Mouse (Mus musculus) spleen, embryonic (tissue): Measurements from ENCODE around the gene Pla2g4e.
"Not testable (repeated sequence)": the region's sequence is repeated elsewhere in the genome, so short reads cannot be mapped to it uniquely, and the experiment has no call there.

Experiments
- CTCF ChIA-PET: fragments of 350-600 bp; sonication (Branson Sonifier 250); formaldehyde crosslinking; loops from one replicate; lab custom pipeline; 2022; lab: Charles Lee

Gene Pla2g4e

DNA sequence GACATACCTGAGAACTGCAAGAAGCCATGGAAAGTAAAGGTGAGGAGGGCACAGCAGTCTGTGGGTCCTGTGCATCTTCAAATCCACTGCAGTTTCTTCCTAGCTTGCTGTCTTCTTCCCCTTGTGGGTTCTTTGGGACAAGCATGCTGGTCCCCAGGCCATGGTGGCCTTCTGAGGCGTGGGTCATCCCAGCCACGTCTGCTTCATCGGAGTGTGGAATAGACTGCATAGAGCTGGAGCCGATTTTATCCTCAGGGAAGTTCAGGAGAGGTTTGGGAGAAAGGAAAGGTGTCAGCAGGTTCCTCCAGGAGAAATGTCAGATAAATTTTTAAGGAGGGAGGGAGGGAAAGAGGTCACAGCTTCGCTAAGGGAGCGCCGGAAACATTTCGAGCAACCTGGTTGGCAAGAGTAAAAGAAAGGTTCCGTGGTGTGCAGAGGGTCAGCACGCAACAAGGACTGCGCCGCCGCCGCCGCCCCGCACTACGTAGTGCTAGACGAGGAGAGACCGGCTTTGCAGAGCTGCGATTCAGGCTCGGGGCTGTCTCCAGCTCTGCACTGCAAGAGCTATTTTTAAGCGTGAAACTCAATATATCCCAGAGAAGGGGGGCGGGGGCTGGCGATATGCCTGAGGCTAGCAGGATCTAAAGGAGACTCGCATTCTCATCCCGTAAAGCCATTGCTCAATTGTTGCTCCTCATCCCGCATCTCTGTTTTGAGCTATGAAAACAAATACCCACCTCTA, at the start of gene Pla2g4e:
Pla2g4e (minus strand) TSS at position 657 of the 742 bp plus-strand sequence.
- CTCF ChIA-PET = no interaction called here

DNA sequence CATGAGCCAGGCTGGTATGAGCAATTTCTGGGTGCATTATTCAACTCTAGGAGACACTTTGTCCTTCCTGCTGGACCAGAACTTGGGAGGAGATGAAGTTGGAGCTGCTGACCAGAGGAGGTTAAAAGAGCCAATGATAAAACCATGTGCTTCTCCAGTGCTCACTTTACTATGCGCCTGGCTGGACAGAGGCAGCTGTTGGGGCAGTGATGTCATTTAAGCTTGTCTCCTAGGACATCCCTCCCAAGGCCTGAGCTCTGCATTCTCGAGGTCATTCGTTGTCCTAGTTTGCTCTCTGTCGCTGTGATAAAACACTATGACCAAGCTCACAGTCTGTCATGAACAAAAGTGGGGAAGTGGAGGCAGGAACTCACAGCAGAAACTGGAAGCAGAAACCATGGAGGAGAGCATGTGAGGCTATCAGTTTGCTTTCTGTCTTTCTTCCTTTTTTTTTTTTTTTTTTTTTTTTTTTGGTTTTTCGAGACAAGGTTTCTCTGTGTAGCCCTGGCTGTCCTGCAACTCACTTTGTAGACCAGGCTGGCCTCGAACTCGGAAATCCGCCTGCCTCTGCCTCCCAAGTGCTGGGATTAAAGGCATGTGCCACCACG, 46.4 kb upstream of the Pla2g4e start:
- CTCF ChIA-PET = no interaction called here

DNA sequence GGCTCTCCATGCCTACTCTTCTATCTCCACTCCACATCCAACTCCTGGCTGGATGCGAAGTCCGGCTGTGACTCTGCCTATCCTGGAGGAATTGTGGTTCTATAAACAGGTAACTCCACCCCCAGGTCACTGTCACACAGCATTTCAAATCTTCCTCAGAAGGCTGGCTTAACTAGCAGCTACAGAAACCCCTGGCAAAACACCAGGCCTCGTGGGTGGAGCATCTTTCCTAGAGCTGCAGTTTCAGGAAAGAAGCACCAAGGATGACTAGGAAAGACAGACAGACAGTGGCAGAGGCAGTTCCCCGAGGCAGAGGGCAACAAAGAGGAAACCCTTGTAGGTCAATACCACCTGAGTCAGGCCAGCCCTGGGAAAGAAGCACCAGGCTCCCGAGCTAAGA, 43.9 kb upstream of the Pla2g4e start, which contains the start of gene Pla2g4d:
Pla2g4d (minus strand) TSS at position 203 of the 400 bp plus-strand sequence.
- CTCF ChIA-PET = no interaction called here

DNA sequence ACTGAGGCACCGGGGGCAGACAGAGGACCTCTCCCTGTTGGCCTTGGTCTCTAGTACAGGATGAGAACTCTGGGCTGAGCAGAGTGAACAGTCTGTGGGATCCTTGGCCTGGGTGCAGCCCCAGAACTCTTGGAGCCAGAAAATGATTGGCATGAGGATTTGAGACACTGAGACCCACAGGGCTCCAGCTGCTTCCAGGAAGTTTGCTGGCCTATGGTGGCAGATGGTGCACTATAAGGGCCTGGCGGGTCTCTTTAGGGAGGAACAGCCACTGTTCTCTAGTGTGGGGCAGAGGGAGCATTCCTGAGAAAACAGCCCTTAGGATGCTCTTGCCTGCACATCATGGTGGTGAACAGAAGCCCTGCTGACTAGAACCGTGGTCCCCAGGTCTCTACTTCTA, 43.3 kb upstream of the Pla2g4e start:
- CTCF ChIA-PET = no interaction called here

DNA sequence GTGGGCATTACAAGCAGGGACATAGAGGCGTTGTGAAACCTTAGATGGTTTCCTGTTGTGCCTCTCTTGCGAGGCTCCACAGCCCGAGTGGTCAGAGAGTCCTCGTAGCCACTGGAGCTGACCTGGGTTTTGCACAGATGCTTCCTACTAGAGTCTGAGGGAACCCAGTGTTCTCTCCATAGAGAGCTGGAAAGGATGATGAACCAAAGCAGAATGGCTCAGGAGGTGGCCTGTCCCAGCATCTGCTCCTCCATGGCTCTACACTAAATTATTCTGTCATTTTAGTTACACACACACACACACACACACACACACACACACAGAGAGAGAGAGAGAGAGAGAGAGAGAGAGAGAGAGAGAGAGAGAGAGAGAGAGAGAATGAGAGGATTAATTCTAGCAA, 40.5 kb upstream of the Pla2g4e start:
- CTCF ChIA-PET = no interaction called here

DNA sequence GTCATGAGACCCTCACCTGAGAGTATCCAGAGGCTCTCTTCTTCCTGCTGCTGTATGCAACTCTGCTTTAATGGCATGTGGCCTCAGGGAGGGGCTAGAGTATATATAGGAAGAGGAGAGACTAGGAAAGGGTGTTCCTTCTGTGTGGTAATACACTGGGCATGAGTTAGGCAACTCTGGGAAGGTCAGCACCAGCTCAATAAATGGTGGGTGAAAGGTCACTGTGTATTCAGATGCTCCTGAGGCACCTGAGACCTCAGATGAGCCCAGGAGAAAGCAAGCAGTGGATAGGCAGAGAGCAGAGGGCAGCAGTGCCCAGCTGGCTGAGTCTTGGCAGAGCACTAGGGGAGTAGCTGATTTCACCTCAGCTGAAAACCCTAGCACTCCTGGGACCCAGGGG, 39.6 kb upstream of the Pla2g4e start:
- CTCF ChIA-PET = no interaction called here

DNA sequence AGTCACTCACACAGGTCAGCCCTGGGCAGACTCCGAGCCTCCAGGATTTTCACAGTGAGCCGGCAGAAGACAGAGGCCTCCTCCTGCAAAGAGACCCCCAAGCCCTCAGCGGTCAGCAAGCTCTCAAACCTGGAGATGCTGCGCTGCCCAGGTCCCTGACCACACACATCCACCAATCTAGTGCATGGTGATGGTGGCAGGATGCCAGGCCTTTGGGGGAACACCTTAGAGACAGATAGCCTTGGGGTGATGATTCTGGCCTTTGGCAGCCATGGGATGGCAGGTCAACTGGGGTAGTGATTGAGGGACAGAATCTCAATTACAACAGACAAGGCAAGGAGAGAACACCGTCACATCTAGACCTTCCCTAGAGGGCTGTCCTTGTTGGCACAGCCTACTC, 39.0 kb upstream of the Pla2g4e start:
- CTCF ChIA-PET = no interaction called here

DNA sequence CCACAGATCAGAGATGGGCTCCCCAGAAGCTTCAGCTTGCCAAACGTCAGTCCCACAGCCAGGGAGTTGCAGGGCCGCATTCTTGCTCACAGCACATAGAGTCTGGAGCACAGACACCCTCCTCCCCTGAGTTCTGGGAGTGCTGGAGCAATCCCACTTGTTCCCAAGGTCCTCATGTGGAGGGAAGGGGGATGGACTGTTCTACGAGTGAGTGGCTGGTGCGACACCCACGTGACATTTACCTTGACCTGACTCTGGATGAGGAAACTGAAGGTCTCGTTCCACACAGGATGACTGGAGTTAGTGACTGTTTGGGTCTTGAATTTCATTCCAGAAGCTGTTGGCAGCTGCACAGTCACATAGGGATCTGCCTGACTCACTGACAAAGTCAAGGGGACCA, 38.4 kb upstream of the Pla2g4e start:
- CTCF ChIA-PET = no interaction called here

DNA sequence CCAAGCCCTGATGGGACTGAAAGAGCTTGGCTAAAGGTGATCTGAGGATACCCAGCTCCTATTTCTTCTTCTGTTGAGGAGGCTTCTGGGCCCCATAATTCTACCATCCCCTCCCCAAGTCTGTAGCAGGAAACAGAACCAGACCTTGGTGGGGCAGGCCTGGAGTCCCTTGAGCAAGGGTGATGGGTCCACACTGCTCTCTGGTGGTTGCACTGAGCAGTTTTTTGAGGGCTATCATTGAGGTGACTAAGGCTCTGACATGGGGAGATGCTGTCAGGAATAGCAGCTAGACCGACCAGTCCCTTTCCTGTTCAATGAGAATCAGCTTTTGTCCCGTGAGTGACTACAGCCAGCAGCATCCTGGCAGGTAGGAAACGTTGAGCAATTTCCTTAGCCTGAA, 36.1 kb upstream of the Pla2g4e start:
- CTCF ChIA-PET = no interaction called here

DNA sequence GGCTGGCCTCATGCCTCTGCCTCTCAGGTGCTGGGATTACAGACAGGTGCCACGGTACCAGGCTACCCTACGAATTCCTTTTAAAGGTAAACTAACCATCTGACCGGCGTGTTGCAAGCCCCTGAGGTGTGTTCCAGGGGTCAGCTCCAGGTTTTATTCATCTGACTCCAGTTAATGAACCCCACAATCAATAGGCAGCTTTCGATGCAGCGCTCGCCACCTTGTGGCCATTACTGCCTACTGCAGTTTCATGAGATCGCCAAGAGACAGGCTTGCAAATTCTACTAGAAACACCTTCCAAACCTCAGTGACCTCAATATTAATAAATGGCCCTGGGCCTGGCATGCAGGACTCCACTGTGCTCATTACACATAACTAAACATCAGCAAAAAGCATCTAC, 34.8 kb upstream of the Pla2g4e start:
- CTCF ChIA-PET = no interaction called here

DNA sequence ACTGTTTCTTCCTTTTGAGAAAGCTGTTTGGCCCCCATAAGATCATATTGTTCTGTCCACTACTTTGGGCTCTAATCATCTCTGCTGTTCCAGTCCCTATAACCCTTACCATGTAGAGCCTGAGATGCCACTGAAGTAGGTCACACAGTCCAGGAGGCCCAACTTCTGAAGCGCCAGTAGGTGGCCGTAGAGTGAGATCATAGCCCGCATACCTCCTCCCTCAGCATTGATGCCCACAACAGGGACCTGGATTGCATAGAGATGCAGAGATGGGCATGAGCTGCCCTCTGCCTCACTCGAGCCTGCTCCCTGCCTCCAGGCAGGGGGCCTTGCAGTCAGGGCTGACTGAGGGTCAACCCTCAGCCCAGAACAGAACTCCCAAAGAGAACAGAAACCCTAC, 31.8 kb upstream of the Pla2g4e start:
- CTCF ChIA-PET = no interaction called here

DNA sequence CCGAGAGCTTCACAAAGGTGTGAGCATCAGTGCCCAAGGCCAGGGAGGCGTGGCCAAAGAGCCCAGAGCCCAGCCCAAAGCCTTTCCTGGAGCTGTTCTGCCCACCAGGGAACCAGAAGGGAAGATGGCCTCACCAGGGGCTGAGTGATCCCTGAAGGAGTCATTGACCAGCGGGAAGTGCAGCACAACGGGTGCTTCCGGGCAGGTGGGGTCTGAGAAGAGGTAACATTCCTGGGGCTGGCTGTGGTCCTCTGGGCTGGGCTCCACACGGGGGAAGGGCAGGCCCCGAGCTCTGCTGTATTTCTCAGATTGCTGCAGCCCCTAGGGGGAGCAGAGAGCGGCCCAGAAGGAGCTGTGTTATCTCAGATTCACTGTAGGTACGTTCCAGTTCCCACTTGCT, 23.5 kb upstream of the Pla2g4e start:
- CTCF ChIA-PET = no interaction called here

DNA sequence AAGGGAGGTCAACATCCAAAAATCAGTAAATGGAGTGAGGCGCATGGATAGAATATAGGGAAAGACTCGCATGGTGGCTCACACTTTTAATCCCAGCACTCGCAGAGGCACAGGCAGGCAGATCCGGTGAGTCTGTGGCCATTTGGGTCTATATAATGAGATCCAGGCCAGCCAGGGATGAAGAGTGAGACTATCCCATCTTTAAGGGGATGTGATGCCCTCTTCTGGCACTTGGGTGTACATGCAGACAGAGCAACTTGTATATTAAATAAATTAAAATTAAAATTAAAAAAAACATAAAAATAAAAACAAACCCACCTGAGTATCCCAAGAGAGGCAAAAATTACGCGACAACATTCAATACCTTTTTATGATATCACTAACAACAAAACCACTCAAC, 20.4 kb upstream of the Pla2g4e start:
- CTCF ChIA-PET = no interaction called here

DNA sequence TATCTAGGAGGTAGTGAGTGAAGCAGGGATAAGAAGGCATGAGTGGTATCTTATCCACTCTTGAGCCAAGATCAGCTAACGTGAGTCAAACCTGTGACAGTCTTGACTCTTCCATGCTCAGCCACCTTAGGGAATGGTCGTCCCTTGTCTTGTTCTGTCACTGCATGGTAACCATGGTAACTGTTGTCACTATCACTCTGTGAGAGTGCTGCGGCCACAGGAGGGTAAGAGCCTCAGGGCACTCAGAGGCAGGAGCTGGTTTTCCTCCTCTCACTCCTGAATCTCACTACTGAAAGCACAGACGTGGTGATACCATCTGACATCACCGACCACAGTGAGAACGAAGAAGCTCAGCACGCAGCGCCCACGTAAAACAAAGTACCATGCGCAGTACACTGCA, 19.7 kb upstream of the Pla2g4e start:
- CTCF ChIA-PET = no interaction called here

DNA sequence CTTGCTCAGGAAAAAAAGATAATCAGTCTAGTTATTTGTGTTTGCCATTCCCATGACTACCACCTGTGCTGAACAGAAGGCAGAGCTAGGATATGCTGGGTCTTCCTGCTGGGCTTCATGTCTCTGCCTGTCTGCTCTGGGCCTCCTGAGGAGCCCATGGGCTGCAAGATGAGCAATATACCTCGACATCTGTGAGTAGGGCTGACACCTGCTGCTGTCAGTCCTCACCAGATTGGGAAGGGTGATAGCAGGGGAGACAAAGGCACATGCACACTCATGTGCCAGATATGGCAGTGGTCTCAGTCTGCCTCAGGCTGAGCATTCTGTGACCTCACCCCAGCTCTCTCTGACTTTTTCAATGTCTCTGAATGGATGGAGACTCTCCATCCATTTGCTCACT, 17.7 kb upstream of the Pla2g4e start:
- CTCF ChIA-PET = no interaction called here

DNA sequence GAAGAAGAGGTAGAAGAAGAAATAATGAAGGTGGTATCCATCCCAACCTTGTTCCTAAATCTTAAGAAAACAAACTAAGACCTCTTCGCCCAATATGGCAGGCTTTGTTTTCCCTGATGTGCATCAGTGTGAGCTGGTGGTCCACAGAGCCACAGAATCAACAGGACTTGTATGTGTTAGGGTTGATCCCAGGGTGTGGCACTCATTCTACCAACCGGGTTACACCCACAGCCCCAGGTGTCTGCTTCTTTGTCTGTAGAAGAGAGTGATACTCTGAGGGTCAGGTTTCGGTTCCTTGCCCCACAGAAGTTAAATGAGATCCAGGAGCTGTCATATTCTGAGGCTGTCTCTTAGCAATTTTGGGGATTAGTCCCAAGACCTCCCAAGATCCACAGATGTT, 16.2 kb upstream of the Pla2g4e start:
- CTCF ChIA-PET = no interaction called here

DNA sequence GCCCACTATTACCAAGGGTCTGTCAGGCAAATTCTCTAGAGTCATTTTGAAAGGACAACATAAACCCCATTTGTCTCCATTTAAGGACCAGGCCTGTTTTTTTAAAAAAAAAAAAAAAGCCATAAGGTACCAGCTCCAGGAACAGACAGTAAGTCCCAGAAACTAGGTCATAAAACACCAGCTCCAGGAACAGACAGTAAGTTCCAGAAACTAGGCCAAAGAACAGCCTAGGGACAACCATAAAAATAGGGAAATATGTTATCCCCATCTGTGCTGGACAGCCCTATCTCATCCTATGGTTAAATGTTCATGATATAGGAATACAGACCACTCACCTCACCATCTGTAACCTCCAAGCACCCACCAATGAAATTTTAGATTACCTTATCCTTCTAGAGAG, 11.1 kb upstream of the Pla2g4e start:
- CTCF ChIA-PET = no interaction called here

DNA sequence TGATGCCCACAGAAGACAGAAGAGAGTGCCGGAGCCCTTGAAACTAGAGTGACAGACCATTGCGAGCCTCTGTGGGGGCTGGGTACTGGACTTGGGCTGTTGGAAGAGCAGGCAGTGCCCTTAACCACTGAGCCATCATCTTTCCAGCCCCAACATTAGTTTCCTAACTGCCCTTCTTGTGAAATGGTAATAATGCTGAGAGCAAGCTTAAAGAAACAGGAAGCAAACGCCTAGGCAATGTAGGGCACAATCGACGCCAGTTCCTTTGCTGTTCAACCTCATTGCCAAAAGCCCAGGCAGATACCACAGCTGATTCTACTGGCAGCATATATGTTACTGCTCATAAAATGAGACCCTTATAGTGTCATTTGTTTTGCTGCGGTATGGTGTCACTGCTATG, 7.5 kb upstream of the Pla2g4e start:
- CTCF ChIA-PET = no interaction called here

DNA sequence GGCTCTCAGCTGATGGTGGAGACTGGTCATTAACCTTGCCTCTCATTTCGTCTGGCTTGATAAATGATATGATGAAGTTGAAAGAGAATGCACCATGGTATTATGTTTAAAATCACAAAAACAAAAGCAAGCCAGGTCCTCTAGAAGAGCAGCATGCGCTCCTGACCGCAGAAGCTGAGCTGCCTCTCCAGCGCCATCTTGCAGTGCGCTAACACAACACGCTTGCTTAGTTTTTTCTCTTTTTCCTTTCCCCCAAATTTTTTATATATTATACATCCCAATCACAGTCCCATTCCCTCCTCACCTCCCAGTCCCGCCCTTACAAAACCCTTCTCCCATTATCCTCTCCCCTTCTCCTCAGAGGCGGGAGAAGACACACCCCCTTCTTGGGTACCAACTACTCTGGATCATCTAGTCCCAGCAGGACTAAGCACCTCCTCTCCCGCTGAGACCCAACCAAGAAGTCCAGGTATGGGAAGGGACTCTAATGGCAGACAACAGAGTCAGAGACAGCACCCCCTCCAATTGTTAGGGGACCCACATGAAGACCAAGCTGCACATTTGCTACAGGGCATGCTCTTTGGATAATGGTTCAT, 384 bp upstream of the Pla2g4e start:
- CTCF ChIA-PET = no interaction called here

DNA sequence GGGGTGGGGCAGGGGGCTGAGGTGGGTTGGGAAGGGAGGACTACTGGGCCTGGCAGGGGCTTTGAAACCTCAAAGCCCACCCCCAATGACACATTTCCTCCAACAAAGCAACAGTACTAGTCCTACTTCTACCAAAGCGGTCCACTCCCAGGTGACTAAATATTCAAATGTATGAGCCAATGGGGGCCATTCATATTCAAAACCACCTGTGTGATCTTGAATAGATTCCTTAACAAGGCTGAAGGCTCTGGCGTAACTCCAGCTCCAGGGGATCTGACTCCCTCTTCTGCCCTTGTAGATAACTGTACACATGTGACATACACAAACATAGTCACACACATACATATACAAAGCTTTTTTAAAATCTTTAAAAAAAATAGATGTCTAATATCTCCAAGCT, 1.1 kb downstream of the Pla2g4e start:
- CTCF ChIA-PET = no interaction called here

DNA sequence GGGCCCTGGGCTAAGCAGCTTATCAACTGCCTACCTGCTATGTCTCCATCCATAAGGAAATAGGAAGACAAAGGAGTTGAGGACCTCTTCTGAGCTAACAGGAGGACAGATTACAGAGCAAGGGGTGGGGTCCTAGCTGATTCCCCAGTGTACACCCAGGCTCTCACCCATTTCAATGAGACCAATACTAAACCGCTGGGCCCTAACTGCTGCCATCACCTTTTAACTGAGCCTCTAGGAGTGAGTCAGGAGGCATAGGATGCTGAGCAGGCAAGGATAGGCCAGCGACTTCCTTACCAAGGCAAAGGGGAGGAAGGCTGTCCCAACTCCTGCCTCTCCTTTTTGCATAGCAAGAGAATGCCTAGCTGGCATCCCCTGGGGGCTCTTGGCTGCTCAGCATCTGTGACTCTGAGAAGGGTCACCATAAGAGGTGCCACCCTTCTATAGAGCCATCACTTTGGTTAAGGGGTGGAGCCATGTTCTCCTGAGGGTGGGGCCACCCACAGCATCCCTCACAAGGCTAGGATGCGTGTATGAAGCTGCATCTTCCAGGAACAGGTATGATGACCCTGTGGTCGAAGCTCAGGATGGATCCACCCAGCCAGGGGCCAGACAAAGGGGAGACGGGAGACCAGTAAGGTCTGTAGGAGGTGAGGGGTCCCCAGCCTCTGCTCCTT, 2.2 kb downstream of the Pla2g4e start:
- CTCF ChIA-PET = no interaction called here

DNA sequence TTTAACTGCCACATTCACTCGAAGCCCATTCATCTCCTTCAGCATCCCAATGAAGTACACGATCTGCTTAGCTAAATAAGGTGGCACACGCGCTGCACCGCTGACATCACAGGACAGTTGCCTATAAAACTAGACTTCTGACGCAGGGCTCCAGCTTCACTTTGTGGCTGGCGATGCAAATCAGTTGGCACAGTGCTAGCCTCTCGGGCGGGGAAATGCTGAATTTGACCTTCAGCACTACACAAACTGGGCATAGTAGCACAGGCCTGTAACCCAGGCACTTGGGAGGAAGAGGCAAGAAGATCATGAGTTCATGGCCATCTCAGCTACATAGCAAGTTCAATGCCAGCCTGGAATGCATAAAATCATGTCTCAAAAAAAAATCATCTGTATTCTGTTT, 6.4 kb downstream of the Pla2g4e start:
- CTCF ChIA-PET = not testable (repeated sequence)

DNA sequence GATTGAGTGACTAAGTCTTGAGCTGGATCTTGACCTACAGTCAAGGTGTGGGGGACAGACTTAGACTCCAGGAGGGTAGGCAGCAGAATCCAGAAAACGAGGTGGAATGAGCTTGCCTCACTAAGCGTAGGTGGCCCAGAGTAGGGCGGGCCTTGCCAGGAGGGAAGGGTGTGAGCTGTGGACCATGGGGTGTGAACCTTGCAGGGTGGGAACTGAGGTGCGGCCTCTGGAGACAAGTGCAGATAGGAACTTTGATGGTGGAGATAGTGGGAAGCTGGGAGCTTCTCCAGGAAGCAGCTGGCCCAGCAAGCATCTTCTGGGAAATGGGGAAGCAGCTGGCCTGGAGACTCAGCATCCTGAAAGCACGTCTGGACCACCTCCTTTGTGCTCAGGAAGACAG, 7.4 kb downstream of the Pla2g4e start:
- CTCF ChIA-PET = no interaction called here
